Mouse (Mus musculus) liver, embryonic 13.5 days (tissue): Measurements from ENCODE around the gene Skint5. TPM values are rescaled to one million over a fixed set of nuclear protein-coding genes. Genes with fewer than 3 reads are reported as not detected.
"Not testable (repeated sequence)": the region's sequence is repeated elsewhere in the genome, so short reads cannot be mapped to it uniquely, and the experiment has no call there.

Source experiments
- ATAC-seq: fragments of 200-750 bp; cut with Nextera tagmentation; 2 replicates; pipeline ENCODE4 v1.8.0; 2017; ENCODE audit warnings: low read depth, mild to moderate bottlenecking, moderate number of reproducible peaks, moderate library complexity
- DNase-seq: peaks from one replicate; pipeline ENCODE4 v3.0.0; 2022
- H3K27ac ChIP-seq: fragments of 300-500 bp; sonication (generic); 2 replicates; pipeline ENCODE4 v1.5.1; 2015; ENCODE audit warnings: moderate library complexity, mild to moderate bottlenecking, inconsistent platforms
- H3K27me3 ChIP-seq: fragments of 300-500 bp; sonication (generic); 2 replicates; pipeline ENCODE4 v1.6.1; 2015; ENCODE audit warnings: mild to moderate bottlenecking, inconsistent platforms
- H3K36me3 ChIP-seq: fragments of 300-500 bp; sonication (generic); 2 replicates; pipeline ENCODE4 v1.6.1; 2015; ENCODE audit warnings: mild to moderate bottlenecking, inconsistent platforms
- H3K4me1 ChIP-seq: fragments of 300-500 bp; sonication (generic); replicated peaks from 2 replicates; pipeline ENCODE4 v1.6.1; 2015; ENCODE audit warnings: inconsistent platforms
- H3K4me2 ChIP-seq: fragments of 300-500 bp; sonication (generic); 2 replicates; pipeline ENCODE4 v1.6.1; 2015; ENCODE audit warnings: inconsistent platforms, mild to moderate bottlenecking, moderate library complexity
- H3K4me3 ChIP-seq: fragments of 300-500 bp; sonication (generic); replicated peaks from 2 replicates; pipeline ENCODE4 v1.5.1; 2015; ENCODE audit warnings: mild to moderate bottlenecking, inconsistent platforms
- H3K9ac ChIP-seq: fragments of 300-500 bp; sonication (generic); 2 replicates; pipeline ENCODE4 v1.6.1; 2015; ENCODE audit warnings: mild to moderate bottlenecking, inconsistent platforms
- H3K9me3 ChIP-seq: fragments of 300-500 bp; sonication (generic); replicated peaks from 2 replicates; pipeline ENCODE4 v1.6.1; 2016; ENCODE audit warnings: inconsistent platforms
- WGBS: fragments of 180-500 bp; shearing (Covaris S2); methylation state at CpG from one replicate; pipeline ENCODE4 v1.1.7; 2015; ENCODE audit not compliant: insufficient replicate concordance; 5-methylcytosine and 5-hydroxymethylcytosine counted together
- polyA plus RNA-seq: library from polyadenylated mRNA; unstranded; fragments of >200 nt; fragmentation: Nextera tagmentation; extraction: Ambion mirVana; gene quantifications from 2 replicates; pipeline ENCODE4 v1.2.1, GENCODE M21; 2015

The Skint5 gene
- polyA plus RNA-seq: not detected in 2 replicates

DNA sequence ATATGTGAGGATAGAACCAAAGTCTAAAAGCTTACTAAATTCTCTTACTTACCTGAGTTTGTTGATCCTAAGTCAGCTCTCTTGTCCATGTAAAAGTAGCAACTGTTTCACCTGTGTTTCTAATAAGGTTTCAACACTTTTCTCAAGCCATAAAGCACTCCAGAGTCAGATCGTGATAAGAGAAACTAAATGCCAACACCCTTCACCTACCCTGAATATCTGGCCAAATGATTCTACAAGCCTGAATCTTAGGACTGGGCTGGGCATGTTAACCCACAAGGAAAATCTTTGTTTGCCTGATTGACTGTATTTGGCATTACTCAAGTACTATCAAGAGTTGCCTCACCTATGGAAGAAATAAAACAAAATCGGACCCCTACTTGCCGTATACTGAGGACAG, at the start of gene Skint5:
TSS of gene Skint5 (minus strand) at position 101 of the 400 bp plus-strand sequence.
- Histone ChIP-seq H3K4me1 (no peaks in the 10 kb centered on the region), H3K36me3 (no peaks in the 10 kb centered on the region), H3K27ac (no peak within 1 kb of the TSS), H3K4me3 (no peak within 1 kb of the TSS), H3K9ac (no peak within 1 kb of the TSS), H3K9me3 (no peaks in the 10 kb centered on the region), H3K27me3 (no peaks in the 10 kb centered on the region), H3K4me2 (no peak within 1 kb of the TSS)
- no peak for DNase-seq
- ATAC-seq: no peak
- WGBS: 77% methylated on average over 3 of the region's 3 CpGs

DNA sequence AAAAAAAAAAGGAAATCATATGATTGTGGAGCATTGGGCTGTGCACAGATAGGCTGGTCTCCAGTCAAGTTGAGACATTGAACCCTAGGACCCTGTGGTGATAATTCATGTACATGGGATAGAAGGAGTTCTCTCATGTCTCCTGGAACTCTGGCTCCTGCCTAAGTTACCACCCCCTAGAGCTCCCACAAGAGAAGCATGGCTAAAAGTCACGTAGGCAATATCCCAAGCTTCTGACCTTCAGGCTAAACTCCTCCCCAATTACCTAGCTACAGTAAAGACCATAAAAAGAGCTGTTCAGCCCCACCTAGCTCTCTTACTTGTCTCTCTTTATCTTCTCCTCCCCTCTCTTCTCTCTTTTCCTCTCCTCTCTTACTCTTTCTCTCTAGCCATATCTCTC, 42.0 kb downstream of the Skint5 start:
- Histone ChIP-seq H3K27ac (no peak overlapping the region), H3K9ac (no peak overlapping the region), H3K4me1 (no peaks in the 10 kb centered on the region), H3K36me3 (no peaks in the 10 kb centered on the region), H3K4me2 (no peak overlapping the region), H3K4me3 (no peak overlapping the region), H3K9me3 (no peaks in the 10 kb centered on the region; the same call in 1 of the 2 replicates), H3K27me3 (no peaks in the 10 kb centered on the region)
- 35% methylated on average over 1 of the region's 1 CpGs for WGBS
- DNase-seq (no peak), ATAC-seq (no peak)

DNA sequence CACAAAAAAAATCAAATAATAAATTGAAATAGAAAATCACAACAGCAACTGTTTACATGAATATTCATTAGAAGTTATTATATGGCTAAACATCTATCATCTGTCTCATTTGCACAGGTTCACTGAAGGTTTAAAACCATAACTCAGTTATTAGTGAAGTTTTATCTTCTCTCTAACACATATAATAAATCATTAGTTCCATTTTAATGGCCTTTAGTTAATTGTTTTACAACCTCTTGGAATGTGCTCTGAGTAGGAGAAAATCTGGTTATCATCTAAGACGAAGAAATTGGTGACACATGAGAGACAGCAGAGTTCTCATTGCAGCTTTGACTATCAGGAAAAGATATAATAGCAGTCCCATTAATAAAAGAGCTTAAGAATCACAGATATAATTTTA, 235.1 kb downstream of the Skint5 start:
- no peak overlapping the region for H3K9ac ChIP-seq
- ATAC-seq (no peak), DNase-seq (no peak)
- H3K4me2 ChIP-seq: no peak overlapping the region
- H3K9me3 ChIP-seq: no peaks in the 10 kb centered on the region
- no peak overlapping the region for H3K4me3 ChIP-seq
- H3K36me3 ChIP-seq: no peaks in the 10 kb centered on the region
- no peaks in the 10 kb centered on the region for H3K4me1 ChIP-seq
- no peak overlapping the region for H3K27ac ChIP-seq
- no peaks in the 10 kb centered on the region for H3K27me3 ChIP-seq
- 38% methylated on average over 1 of the region's 1 CpGs for WGBS

GRCm38 (mm10) chr4:113763684-113764083, 235.6 kb downstream of the Skint5 start:
- H3K36me3 ChIP-seq: no peaks in the 10 kb centered on the region
- no peaks in the 10 kb centered on the region for H3K27me3 ChIP-seq
- no peak overlapping the region for H3K27ac ChIP-seq
- 25% methylated on average over 1 of the region's 1 CpGs for WGBS
- no peaks in the 10 kb centered on the region for H3K4me1 ChIP-seq
- H3K4me2 ChIP-seq: no peak overlapping the region
- ATAC-seq (no peak), DNase-seq (no peak)
- no peaks in the 10 kb centered on the region for H3K9me3 ChIP-seq
- no peak overlapping the region for H3K9ac ChIP-seq
- no peak overlapping the region for H3K4me3 ChIP-seq

GRCm38 (mm10) chr4:113448230-113448629, 551.1 kb downstream of the Skint5 start:
- not testable (repeated sequence) for ATAC-seq
- WGBS: 34% methylated on average over 2 of the region's 2 CpGs

More at GRCm38 (mm10) chr4:113448230-113448629, 551.1 kb downstream of the Skint5 start:
- not testable (repeated sequence) for H3K9me3 ChIP-seq, H3K4me1 ChIP-seq, H3K27ac ChIP-seq, H3K9ac ChIP-seq, H3K4me2 ChIP-seq, H3K27me3 ChIP-seq, H3K36me3 ChIP-seq, H3K4me3 ChIP-seq, DNase-seq

Other genes with a start within 250 kb of the Skint5 start
- not detected in 2 replicates for gene Skint11, start 163.9 kb upstream of the Skint5 start, polyA plus RNA-seq